Mouse (Mus musculus) right cerebral cortex, adult 18-20 months (tissue): ENCODE measurements around the gene Qsox2.

Source experiments
- DNase-seq: peaks from one replicate; pipeline ENCODE4 v3.0.0; 2022; ENCODE audit warnings: mixed read lengths

Qsox2 gene

DNA sequence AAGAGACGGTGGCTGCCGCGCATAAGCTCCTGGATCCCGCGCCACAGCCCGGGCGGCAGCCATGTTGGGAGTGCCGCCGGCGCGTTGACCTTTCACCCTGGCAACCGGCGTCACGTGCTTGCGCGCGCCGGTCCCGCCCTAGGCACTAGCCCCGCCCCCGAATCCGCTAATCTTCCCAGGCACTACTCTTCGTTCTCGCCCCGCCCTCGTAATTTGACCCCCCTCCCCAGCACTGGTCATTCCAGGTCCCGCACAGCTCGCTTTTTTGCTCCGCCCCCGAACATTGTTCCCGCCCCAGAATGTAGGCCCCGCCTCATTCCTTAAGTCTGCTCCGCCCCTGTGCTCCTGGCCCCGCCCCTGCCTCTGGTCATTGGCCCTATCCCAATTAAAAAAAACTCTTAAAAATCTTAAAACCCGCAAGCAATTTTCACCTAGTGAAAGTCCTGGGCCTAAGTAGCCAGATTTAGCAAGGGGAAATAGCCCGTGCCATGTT is at the start of gene Qsox2:
Gene Qsox2 (minus strand): TSS at position 236 of the 493 bp plus-strand sequence.
- peak; percentile 87 for DNase-seq

DNA sequence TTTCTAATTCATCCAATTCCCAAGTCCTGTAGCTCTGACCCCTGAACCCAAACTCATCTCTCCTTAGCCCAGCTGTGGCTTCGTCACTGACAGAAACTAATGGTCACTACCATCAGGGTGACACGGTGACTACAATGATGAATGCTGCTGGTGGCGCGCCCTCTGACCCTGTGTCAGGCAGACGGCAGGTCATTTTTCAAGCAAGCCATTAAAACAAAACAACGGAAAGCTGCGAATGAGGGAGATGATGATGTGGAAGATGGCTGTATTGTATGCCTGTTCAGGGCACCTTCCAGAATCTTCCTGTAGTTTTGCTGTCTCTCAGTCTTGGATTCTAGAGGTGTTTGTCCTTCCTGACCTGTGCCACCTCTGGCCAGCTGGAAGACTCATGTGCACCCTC is 49.1 kb upstream of the Qsox2 start:
- no peak for DNase-seq

DNA sequence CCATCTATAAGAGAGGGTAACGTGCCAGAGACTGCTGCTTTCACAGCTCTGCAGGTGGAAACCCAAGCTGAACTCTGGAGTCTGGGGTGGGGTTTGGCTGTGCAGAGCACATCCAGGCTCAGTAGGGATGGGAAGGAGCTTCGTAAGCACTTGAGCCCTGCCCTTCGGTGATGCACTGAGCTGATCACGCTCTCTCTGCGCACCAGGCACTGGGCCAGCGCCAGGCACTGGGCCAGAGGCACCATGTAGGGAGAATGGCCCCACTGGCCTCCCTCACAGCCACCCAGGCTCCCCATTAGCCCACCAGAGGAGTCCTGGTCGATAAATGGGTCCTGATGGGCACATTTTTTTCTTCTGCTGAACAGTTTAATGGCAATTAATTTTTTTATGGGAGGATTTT is 48.5 kb upstream of the Qsox2 start:
- DNase-seq: peak; percentile 13

GRCm38 (mm10) chr2:26280594-26280993 is 43.3 kb upstream of the Qsox2 start:
- no peak for DNase-seq

- DNase-seq: no peak
These were observed 42.4 kb upstream of the Qsox2 start for GRCm38 (mm10) chr2:26279712-26280111.

- peak; percentile 51 for DNase-seq
These were observed 36.3 kb upstream of the Qsox2 start for GRCm38 (mm10) chr2:26273611-26274010.

DNA sequence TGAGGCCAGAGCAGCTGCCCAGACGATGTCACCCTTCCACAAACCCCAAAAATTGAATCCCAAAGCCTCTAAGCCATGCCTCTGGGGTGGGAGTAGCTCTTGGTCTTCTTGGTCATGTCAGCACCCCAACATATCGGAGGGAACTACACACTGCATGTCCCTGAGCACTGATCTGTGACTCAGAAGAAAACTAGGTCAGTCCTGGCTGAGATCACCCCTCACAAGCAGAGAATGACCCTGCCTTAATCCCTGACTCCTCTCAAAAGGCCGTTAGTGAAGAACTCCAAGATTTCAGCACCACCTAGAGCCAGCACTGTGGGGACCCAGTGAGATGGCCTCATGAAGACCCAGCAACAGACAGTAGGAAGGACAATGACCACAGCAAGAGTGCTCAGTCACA is 30.9 kb upstream of the Qsox2 start:
- DNase-seq: no peak

DNA sequence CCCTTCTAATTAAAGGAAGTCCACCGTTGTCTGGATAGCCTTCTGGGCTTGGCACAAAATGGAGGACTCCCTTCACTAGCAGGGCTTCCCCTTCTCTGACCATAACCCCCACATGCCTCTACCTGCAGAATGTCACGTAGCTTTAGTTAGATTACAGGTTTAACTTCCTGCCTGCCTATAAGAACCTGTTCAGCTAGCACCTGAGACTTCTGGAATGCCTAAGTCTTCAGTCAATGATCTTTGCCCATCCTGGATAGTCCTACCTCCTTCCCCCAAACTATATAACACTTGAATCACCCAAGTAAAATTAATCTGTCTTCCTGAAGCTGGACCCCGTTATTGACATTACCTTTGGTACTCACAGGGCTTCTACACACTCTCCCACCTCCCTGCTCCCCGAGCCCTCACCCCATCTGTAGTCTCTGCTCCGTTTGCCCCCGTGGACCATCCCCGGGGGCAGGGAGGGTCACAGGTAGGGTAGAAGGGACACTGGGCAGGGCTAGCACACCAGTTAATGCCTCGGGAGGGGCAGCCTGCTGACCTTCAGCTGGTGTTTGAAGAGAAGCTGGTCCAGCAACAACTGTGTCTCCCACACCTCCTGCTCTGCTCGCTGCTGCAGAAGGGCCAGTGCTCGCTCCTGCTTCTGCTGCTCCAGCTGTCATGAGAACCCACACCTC is 28.9 kb upstream of the Qsox2 start:
- DNase-seq: no peak

GRCm38 (mm10) chr2:26265095-26265494 is 27.8 kb upstream of the Qsox2 start:
- DNase-seq: no peak

- no peak for DNase-seq
These were observed 27.3 kb upstream of the Qsox2 start for GRCm38 (mm10) chr2:26264646-26265045.

DNA sequence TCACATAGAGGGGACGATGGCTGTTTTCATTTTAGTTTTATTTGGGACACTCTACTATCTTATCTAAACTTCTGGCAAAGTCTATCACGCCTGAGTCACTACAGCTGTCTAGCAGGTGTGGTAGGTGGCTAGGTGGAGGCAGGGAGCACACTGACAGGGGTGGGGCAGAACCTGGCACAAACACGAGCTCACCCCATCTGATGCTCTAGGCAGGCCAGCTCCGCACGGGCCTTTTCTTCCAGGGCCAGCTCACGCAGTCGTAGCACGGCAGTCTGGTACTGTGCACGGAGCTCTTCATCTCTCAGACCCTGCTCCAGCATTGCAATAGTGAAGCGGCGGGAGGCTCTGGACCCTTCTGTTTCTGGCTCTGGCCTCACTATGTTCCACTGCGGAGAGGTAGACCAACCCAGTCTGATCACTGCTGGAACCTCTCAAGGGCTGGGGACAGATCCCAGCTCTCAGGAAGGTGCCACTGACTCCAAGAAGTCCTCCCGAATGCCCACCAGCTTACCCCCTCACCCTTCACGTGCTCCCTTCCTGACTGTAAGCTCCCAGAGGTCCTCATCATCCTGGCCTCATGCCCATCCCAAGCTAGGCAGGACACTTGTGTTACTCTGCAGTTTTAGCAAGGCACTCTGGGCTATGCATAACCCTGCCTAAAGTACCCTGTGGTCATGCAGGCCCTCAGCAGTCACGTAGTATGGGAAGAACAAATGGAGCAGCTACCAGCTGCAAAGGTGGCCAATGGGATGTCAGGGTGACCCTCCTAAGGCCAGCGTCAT is 20.2 kb upstream of the Qsox2 start:
- no peak for DNase-seq

DNA sequence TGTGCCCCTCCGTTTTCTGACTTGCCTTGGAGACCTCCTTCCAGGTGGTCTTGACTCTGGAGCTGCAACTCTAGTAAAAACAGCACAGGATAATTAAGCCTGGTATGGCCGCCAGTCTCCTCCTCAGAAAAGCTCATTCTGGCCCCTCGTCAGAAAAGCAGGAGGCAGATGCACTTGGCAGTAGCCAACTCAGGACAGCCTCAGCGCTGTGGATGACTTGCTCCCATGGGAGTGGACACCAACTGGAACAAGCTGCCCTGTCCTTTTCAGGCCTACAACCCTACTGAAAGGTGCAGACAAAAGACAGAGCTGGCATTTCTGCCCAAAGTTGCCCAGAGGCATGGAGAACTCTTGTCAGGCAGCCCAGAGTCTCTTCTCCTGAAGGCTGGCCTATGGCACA is 17.5 kb upstream of the Qsox2 start:
- no peak for DNase-seq

DNA sequence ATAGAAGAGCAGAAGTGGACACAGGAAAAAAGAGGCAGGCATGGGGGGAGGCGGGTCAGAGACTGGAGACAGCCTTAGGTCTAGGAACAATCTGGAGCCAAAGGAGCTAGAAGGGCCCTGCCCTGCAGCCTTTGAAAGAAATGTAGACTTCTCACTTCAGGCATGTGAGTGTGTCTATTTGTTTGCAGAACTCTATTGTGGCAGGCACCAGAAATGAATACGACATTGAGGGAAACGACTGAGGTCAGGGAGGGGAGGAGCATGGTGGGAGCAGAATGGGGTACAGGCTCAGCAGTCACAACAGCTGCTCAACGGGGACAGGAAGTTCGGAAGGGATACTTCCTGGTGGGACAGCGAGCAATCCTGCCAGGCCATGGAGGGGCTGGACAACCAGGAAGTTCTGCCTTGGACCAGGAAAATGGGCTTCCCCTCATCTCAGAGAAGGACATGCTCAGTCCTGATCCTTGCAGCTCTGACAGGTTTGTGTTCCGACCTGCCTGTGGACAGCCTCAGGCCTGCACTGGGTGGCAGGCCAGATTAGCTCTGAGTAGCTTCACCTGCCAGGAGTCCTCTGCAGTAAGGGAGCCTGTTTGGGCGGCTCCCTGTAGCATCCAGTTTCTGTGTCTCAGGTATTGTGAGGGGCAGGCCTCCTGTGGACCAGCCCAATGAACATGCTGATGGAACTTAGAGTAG is 15.3 kb upstream of the Qsox2 start:
- no peak for DNase-seq

GRCm38 (mm10) chr2:26247531-26247930 is 10.2 kb upstream of the Qsox2 start:
- DNase-seq: no peak

DNA sequence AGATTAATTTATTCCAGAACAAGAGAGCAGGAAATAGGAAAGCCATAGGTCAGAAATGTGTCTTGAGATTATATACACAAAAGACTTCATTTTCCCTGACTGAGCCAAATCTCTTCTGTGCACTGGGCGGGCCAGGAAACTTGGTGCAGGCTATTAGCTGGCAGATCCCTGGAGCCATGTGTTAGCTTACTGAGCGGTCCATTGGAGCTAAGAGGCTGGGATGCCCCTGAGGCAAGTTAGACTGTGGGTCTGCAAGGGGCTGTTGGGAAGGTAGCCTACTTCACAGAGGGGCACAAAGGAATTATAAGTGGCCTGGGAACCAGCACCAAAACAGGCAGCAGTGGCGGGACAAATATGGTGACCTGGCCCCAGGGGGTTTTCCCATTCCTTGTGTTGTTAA is 3.5 kb upstream of the Qsox2 start:
- DNase-seq: no peak

- DNase-seq: no peak
These were observed 3.0 kb upstream of the Qsox2 start for GRCm38 (mm10) chr2:26240330-26240729.

- DNase-seq: no peak
These were observed 540 bp downstream of the Qsox2 start for GRCm38 (mm10) chr2:26236681-26237289.

DNA sequence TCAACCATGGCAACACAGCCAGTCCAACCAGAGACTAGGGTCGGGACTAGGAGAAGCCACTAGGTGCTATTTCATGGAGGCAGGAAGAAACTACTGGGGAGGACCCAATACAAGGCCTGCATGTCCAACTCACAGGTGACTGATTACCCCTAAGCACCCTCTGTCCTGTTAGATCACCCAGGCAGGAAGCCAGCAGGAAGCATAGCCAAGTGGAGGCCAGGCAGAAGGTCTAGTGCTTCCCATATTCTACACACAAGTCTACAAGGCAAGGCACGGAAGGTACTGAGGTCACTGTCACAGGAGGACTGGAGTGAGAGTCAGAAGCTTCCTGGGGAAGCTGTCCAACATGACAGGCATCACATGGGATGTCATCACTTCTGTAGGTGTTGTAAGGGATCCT is 2.6 kb downstream of the Qsox2 start:
- DNase-seq: no peak

DNA sequence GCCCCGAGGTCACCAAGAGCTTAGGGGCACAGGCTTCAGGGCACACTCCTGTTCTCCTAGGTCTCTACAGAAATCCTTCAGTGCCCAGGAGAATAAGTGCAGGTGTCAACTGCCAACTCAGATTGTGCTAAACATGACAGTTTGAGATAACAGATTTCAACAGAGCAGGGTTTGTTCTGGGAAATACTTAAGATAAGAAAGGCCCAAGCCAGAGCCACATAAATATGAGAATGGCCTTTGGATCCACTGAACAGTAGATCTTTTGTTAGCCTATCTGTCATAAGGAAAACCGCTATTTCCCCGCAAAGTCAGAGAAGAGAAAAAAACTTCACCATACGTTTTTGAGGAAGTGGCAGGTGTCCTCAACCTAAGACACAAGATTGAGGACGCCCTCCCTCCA is 3.1 kb downstream of the Qsox2 start:
- DNase-seq: no peak

DNA sequence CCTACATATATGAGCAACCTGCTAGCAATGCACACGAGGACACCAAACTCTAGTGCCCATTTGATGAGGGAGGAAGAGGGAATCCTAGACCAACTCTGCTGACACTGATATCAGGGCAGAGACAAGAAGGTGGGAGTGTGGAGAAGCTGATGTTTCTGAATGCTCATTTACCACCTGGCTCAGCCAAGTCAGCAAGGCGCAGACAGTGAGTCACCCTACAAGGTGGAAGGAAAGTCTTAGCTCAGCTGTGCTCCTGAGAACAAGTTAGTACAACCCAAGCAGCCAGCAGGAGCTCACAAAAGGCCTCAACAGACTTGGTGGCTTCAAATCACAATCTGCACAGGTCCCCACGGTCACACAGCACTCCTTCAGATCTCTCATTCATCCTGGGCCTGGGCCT is 6.0 kb downstream of the Qsox2 start:
- DNase-seq: peak; percentile 32

DNA sequence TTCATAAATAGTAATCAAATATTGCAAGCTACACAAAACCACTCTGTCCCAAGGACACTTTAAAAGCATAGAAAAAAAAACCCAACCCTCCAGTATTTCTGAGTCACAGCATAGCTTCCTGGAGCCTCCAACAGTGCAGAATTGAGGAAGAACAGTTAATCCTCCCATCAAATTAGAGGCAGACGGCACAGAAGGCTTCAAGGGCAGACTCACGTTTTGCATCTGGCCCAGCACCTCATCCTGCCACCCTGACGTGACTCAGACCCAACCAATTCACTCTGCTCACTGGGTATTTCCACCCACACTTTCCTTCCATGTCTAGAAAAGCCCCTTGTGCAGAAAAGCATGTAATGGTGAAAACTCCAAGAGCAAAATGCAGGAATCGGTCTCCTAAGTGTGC is 7.1 kb downstream of the Qsox2 start:
- DNase-seq: peak; percentile 31

GRCm38 (mm10) chr2:26227788-26228187 is 9.5 kb downstream of the Qsox2 start:
- peak; percentile 59 for DNase-seq

DNA sequence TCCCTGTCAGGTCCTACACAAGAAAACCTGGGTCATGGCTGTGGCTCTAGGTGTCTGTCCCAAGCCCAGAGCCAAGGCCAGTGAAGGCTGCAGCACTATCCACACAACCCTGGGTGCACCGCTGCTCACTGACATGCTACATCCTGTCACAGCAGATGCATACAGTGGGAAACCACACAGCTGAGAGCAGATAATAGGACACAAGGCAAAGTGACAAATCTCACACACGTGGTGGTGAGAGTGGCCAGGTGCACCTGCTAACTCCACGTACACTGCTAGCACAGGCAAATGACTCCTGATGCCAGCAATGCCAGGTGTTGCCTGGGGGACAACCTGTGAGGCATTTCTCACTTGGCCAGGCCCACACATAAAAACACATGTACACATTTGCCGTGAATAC is 12.1 kb downstream of the Qsox2 start:
- DNase-seq: no peak
